Mouse (Mus musculus) embryonic facial prominence, embryonic 15.5 days (tissue): ENCODE data around the gene Ticam1. TPM values are rescaled to one million over a fixed set of nuclear protein-coding genes. Genes with fewer than 3 reads are reported as not detected.

Source experiments
- ATAC-seq: fragments of 200-750 bp; cut with Nextera tagmentation; 2 replicates; pipeline ENCODE4 v1.8.0; 2017; ENCODE audit warnings: low read depth, moderate TSS enrichment; ENCODE audit not compliant: insufficient number of reproducible peaks, low FRiP score, low TSS enrichment
- H3K27ac ChIP-seq: fragments of 300-500 bp; sonication (generic); replicated peaks from 2 replicates; pipeline ENCODE4 v1.5.1; 2015; ENCODE audit warnings: mild to moderate bottlenecking, inconsistent platforms
- H3K27me3 ChIP-seq: fragments of 300-500 bp; sonication (generic); 2 replicates; pipeline ENCODE4 v1.6.1; 2015; ENCODE audit warnings: inconsistent platforms
- H3K36me3 ChIP-seq: fragments of 300-500 bp; sonication (generic); 2 replicates; pipeline ENCODE4 v1.6.1; 2015; ENCODE audit warnings: mild to moderate bottlenecking, inconsistent platforms
- H3K4me1 ChIP-seq: fragments of 300-500 bp; sonication (generic); 2 replicates; pipeline ENCODE4 v1.6.1; 2015; ENCODE audit warnings: inconsistent platforms
- H3K4me2 ChIP-seq: fragments of 300-500 bp; sonication (generic); replicated peaks from 2 replicates; pipeline ENCODE4 v1.6.1; 2015; ENCODE audit warnings: mild to moderate bottlenecking, inconsistent platforms
- H3K4me3 ChIP-seq: fragments of 300-500 bp; sonication (generic); replicated peaks from 2 replicates; pipeline ENCODE4 v1.5.1; 2015; ENCODE audit warnings: mild to moderate bottlenecking, inconsistent platforms
- H3K9ac ChIP-seq: fragments of 300-500 bp; sonication (generic); 2 replicates; pipeline ENCODE4 v1.6.1; 2015; ENCODE audit warnings: inconsistent platforms
- H3K9me3 ChIP-seq: fragments of 300-500 bp; sonication (generic); replicated peaks from 2 replicates; pipeline ENCODE4 v1.6.1; 2016; ENCODE audit warnings: inconsistent platforms
- WGBS: fragments of 180-500 bp; shearing (Covaris S2); methylation state at CpG from one replicate; pipeline ENCODE4 v1.1.7; 2015; 5-methylcytosine and 5-hydroxymethylcytosine counted together
- polyA plus RNA-seq: library from polyadenylated mRNA; unstranded; fragments of >200 nt; fragmentation: Nextera tagmentation; extraction: Ambion mirVana; gene quantifications from 2 replicates; pipeline ENCODE4 v1.2.1, GENCODE M21; 2015

Gene Ticam1
- polyA plus RNA-seq, 1 experiment from 2014 or later = 7.4 TPM

DNA sequence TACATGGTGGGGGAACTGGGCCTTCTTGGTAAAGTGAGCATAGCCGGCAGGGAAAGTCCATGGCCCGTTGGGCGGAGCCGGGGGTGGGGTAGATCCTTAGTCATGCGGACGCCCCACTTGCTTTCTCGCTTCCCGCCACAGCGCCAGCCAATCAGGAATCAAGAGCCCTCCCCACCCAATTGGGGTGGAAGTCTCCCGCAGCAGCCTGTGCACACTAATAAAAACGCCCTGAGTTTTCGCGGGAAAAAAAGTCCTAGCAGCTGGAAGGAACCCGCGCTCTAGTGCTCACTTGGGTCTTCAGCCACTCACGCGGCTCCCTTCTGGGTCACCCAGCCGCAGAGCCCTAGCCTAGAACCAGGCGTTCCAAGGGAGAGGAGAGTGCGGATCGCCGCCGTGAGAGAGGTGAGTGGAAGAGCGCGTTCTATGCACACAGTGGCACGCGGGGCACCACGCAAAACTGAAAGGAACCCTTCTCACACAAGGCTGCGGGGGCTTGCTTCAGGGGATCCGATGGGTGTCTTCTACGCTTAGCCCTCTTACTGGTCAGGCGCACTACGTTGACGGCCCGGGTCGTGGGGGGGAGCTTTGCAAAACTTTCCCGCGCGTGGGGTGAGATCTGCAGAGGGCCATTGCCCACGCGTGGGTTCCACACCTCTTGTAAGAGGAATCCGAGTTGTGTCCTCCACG lies 26.7 kb upstream of the Ticam1 start, which contains the start of gene Uhrf1:
TSS of gene Uhrf1 (plus strand) at position 162 of the 687 bp plus-strand sequence.
- ATAC-seq = peak; percentile 79
- peak within 1 kb of the TSS; percentile 64 for H3K9ac ChIP-seq
- peak within 1 kb of the TSS; percentile 100 for H3K4me2 ChIP-seq
- H3K27ac ChIP-seq = peak within 1 kb of the TSS; percentile 89
- under 1% methylated on average over 43 of the region's 43 CpGs for WGBS
- H3K36me3 ChIP-seq = 0 out of 2 replicates have a peak, but pooled peaks cover 5% of the 10 kb centered on the region
- peak within 1 kb of the TSS; percentile 77 for H3K4me3 ChIP-seq
- no peaks in the 10 kb centered on the region for H3K27me3 ChIP-seq
- H3K4me1 ChIP-seq = peaks cover 52% of the 10 kb centered on the region
- H3K9me3 ChIP-seq = no peaks in the 10 kb centered on the region

DNA sequence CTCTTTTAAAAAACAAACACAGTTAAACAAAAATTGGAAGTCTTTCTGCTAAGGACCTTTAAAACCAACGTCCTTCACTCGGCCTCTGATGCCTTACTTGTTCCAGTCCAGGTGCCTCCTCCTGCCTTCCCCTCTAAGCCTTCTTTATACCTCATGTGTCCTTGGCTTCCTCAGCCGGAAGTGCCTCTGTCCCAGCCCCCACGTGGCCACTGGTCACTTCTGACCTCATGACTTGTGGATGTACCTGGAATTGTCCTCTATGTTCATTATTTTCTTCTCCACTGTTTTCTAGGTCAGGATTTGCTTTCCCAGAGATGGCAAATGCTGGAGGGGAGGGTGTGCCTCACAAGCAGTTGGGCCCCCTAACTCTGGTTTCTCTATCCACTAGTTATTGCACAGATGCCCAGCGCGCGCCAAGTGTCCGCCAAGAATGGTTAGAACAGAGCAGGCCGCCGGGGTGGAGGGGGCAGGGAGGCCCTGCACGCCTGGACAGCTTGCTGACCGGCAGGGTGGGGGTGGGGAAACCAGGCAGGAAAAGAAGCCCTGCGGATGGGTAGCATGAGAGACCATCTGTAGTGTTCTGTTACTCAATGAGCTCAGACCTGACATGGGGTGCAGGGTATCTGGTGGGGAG lies 25.9 kb upstream of the Ticam1 start:
- WGBS = 30% methylated on average over 13 of the region's 13 CpGs
- Histone ChIP-seq H3K4me1 (peaks cover 46% of the 10 kb centered on the region), H3K27me3 (no peaks in the 10 kb centered on the region), H3K9me3 (no peaks in the 10 kb centered on the region), H3K4me2 (peak overlapping the region; percentile 100), H3K27ac (no peak overlapping the region), H3K9ac (no peak overlapping the region), H3K4me3 (peak overlapping the region; percentile 77; the same call in 1 of the 2 replicates), H3K36me3 (no peaks in the 10 kb centered on the region)
- no peak for ATAC-seq

DNA sequence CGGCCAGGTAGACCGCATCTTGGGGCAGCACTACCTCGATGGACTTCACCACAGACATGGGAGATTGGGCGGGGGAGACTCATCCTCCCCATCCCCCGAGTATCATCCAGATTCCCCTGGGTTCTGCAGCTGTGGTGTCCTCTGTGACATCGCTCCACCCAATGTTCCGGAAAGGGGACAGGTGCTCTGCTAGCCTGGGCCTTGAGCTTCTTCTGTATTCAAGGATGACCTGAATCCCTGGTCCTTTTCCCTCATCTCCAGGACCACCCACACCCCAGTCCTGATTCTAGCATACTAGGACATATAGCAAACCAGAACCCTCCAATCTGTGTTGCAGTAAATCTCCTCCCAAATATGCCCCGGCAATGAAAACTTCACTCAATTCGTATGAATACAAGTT lies 23.6 kb upstream of the Ticam1 start, which contains the start of gene Arrdc5:
TSS of gene Arrdc5 (minus strand) at position 101 of the 400 bp plus-strand sequence.
- 93% methylated on average over 9 of the region's 9 CpGs for WGBS
- H3K9me3 ChIP-seq = no peaks in the 10 kb centered on the region

DNA sequence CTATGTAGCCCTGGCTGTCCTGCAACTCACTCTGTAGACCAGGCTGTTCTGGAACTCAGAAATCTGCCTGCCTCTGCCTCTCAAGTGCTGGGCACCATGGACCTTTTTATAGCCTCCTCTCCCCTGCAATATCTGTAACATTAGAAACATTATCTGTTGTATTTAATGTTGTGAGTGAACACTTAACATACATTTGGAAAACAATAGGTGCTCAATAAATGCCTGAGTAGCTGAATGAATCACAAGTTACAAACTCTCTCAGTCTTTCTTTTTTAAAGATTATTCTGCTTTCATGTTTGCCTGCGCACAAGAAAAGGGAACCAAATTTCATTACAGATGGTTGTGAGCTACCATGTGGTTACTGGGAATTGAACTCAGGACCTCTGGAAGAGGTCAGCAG lies 21.7 kb upstream of the Ticam1 start:
- ATAC-seq = no peak
- H3K4me1 ChIP-seq = peaks cover 9% of the 10 kb centered on the region
- no peaks in the 10 kb centered on the region for H3K27me3 ChIP-seq
- 100% methylated on average over 1 of the region's 1 CpGs for WGBS
- H3K9me3 ChIP-seq = no peaks in the 10 kb centered on the region
- no peak overlapping the region for H3K4me3 ChIP-seq
- no peak overlapping the region for H3K27ac ChIP-seq
- no peak overlapping the region for H3K9ac ChIP-seq
- H3K36me3 ChIP-seq = no peaks in the 10 kb centered on the region
- H3K4me2 ChIP-seq = no peak overlapping the region

More for the DNA sequence above, 23.6 kb upstream of the Ticam1 start, which contains the start of gene Arrdc5:
- no peak for ATAC-seq
- H3K9ac ChIP-seq = no peak within 1 kb of the TSS
- H3K4me2 ChIP-seq = no peak within 1 kb of the TSS
- H3K27me3 ChIP-seq = no peaks in the 10 kb centered on the region
- peaks cover 24% of the 10 kb centered on the region for H3K4me1 ChIP-seq
- no peak within 1 kb of the TSS for H3K4me3 ChIP-seq
- no peaks in the 10 kb centered on the region for H3K36me3 ChIP-seq
- H3K27ac ChIP-seq = no peak within 1 kb of the TSS

DNA sequence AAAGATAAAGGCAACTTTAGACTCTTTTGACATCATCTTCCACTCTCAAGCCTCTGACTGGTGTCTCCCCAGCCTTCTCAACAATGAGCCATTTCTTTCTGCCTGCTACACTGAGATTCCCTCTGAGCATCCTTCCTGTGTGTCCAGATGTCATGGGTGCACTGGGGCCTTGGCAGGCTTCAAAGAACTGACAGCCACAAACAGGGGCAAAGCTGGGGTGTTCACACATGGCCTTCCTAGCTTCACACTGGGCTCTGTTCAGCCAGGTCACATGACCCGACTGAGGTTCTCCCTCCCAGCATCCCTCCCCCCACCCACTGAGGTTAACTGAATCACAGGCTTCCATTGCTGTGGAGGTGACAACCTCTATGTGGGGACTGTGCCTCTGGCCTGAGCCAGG lies 19.6 kb upstream of the Ticam1 start:
- H3K36me3 ChIP-seq = no peaks in the 10 kb centered on the region
- no peak overlapping the region for H3K4me3 ChIP-seq
- 70% methylated on average over 1 of the region's 1 CpGs for WGBS
- H3K4me2 ChIP-seq = no peak overlapping the region
- peaks cover 9% of the 10 kb centered on the region for H3K4me1 ChIP-seq
- ATAC-seq = no peak
- H3K9me3 ChIP-seq = no peaks in the 10 kb centered on the region
- no peak overlapping the region for H3K27ac ChIP-seq
- H3K9ac ChIP-seq = no peak overlapping the region
- no peaks in the 10 kb centered on the region for H3K27me3 ChIP-seq

DNA sequence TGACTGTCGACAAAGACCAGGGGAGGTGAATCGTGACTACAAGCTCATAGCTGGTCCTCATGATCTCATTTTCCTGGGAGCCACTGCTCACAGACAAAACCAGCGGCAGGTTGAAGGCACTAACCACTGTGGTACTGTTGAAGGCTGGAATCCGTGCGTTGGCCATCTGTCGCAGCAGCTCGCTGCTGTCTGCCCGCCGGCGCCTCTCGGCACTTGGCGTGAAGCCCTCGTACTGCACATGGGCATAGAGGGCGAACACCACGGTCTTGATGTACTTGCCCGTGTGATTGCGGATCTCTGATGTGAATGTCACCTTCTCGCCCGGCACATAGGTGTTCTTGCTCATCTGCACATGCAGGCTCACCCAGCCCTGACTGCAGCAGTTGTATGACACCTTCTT lies 17.7 kb upstream of the Ticam1 start:
- H3K4me2 ChIP-seq = no peak overlapping the region
- no peaks in the 10 kb centered on the region for H3K27me3 ChIP-seq
- no peak for ATAC-seq
- no peaks in the 10 kb centered on the region for H3K36me3 ChIP-seq
- no peak overlapping the region for H3K4me3 ChIP-seq
- H3K9me3 ChIP-seq = no peaks in the 10 kb centered on the region
- no peak overlapping the region for H3K9ac ChIP-seq
- WGBS = 83% methylated on average over 19 of the region's 19 CpGs
- H3K27ac ChIP-seq = no peak overlapping the region
- peaks cover 22% of the 10 kb centered on the region for H3K4me1 ChIP-seq

DNA sequence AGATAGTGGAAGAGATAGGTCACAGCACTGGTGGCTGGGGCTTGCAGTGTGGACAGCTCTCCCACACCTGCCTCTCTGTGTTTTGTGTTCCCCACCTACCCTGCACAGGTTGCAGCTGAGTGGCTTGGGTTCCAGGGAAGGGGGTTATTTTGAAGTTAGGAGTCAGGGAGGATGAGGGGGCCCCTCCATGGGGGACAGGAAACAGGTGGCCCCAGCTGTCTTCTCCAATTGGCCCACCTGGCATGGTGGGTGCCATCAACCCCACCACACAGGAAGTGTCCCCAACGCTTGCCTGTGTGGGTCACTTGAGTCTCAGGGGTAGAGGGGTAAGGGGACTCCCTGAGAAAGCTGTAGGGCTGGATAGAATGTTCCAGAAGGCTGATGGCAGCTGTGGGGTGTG lies 16.7 kb upstream of the Ticam1 start:
- Histone ChIP-seq H3K36me3 (no peaks in the 10 kb centered on the region), H3K9me3 (no peaks in the 10 kb centered on the region), H3K4me3 (no peak overlapping the region), H3K9ac (no peak overlapping the region), H3K4me2 (no peak overlapping the region), H3K27ac (no peak overlapping the region), H3K27me3 (no peaks in the 10 kb centered on the region), H3K4me1 (peaks cover 31% of the 10 kb centered on the region)
- no peak for ATAC-seq
- WGBS = 73% methylated on average over 1 of the region's 1 CpGs

DNA sequence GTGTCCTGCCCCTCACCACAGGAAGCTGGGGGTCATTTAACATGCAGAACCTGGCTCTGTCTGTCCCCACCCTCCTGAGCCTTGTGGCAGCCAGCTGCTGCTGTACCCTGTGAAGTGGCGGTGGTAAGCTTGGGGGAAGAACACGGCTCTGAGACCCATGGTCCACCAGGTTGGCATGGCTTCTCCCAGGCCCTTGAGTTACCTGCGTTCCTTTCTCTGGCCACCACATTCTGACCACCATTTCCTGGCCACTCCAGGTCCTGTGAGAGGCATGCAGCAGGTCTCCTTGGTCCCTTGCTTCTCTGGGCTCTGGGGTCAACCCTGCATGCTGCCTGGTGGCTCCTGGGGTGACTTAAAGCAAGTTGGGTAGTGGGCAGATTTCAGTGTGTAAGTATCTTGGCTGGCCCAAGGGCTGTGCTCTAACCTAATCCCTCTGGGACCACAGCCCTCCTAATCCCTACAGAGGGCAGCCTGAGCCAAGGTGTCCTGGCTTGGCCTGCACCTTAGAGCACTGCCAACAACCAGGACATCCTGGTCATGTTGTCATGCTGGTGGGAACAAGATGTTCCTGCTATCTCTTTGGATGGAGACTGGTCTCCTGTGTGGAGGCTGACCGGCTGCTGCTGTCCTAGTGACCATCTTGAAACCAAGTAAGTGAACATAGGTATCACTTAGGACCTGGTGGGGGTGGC lies 16.1 kb upstream of the Ticam1 start, which contains the start of gene Plin3:
TSS of gene Plin3 (minus strand) at position 343 of the 692 bp plus-strand sequence.
- 92% methylated on average over 4 of the region's 4 CpGs for WGBS
- H3K27ac ChIP-seq = peak within 1 kb of the TSS; percentile 97
- no peak within 1 kb of the TSS for H3K9ac ChIP-seq

DNA sequence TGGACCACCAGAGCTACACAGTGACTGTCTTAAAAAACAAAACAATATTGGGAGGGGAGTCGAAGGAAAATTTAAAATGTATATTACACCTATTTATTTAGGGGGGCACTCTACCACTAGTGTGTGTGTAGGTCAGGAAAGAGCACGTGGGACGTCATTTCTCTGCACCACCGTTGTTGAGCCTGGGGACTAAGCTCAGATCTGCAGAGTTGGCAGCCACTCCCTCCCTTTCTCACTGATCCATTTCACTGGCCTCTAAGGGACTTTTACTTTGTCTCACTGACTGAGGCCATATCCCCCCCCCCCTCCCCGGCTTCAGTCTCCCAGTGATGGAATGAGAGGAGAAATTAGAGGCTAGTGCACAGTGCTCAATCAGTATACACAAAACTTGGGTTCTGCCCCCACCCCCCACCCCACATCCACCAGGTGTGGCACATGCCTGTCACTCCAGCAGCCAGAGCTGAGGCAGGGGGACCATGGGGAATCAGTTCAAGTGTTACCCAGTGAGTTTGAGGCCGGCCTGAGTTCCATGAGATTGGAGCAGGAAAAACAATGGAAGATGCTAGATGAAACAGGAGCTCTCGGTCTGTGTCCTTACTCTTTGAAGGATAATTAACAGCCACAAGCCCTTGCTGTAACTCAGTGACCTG lies 15.4 kb upstream of the Ticam1 start:
- Histone ChIP-seq H3K9me3 (no peaks in the 10 kb centered on the region), H3K4me3 (no peak overlapping the region), H3K4me1 (peaks cover 43% of the 10 kb centered on the region), H3K36me3 (peaks cover 2% of the 10 kb centered on the region), H3K9ac (no peak overlapping the region), H3K27me3 (no peaks in the 10 kb centered on the region), H3K27ac (peak overlapping the region; percentile 97), H3K4me2 (no peak overlapping the region)
- no peak for ATAC-seq
- WGBS = 75% methylated on average over 7 of the region's 7 CpGs

More for the DNA sequence above, 16.1 kb upstream of the Ticam1 start, which contains the start of gene Plin3:
- no peak within 1 kb of the TSS for H3K4me3 ChIP-seq
- no peak for ATAC-seq
- no peaks in the 10 kb centered on the region for H3K36me3 ChIP-seq
- H3K4me1 ChIP-seq = peaks cover 37% of the 10 kb centered on the region
- H3K4me2 ChIP-seq = no peak within 1 kb of the TSS
- no peaks in the 10 kb centered on the region for H3K9me3 ChIP-seq
- H3K27me3 ChIP-seq = no peaks in the 10 kb centered on the region

DNA sequence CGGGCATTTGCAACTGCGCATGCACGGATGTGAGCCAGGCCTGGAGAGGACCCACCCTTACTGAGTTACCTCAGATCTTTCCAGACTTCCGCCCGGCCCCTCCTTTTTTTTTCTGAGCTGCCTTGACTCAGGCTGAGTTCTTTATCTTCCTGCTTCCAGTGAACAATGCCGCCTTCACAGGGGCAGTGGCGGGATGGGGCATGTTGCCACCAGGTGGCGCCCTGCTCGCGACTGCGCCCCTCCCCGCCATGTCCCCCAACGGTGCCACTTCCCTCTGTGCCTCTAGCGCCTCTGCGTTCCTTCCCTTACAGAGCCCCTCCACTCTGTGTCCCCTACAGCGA lies 14.6 kb upstream of the Ticam1 start:
- H3K27ac ChIP-seq = peak overlapping the region; percentile 97
- peak overlapping the region; percentile 54 for H3K4me3 ChIP-seq
- H3K4me2 ChIP-seq = peak overlapping the region; percentile 75
- no peaks in the 10 kb centered on the region for H3K9me3 ChIP-seq
- peak; percentile 89 for ATAC-seq
- no peaks in the 10 kb centered on the region for H3K27me3 ChIP-seq
- H3K4me1 ChIP-seq = peaks cover 43% of the 10 kb centered on the region
- no peak overlapping the region for H3K9ac ChIP-seq
- WGBS = under 1% methylated on average over 16 of the region's 16 CpGs
- H3K36me3 ChIP-seq = peaks cover 10% of the 10 kb centered on the region
